Mouse (Mus musculus) stomach, postnatal 0 days (tissue): ENCODE data around the gene Rhov.

Experiments
- CTCF ChIP-seq: IDR thresholded peaks from 2 replicates; pipeline ENCODE4 v1.5.1; 2016; ENCODE audit warnings: antibody characterized with exemption, low read depth, mild to moderate bottlenecking, moderate library complexity
- EP300 ChIP-seq: optimal IDR thresholded peaks from 2 replicates; pipeline ENCODE3; 2016; ENCODE audit warnings: antibody characterized with exemption

DNA sequence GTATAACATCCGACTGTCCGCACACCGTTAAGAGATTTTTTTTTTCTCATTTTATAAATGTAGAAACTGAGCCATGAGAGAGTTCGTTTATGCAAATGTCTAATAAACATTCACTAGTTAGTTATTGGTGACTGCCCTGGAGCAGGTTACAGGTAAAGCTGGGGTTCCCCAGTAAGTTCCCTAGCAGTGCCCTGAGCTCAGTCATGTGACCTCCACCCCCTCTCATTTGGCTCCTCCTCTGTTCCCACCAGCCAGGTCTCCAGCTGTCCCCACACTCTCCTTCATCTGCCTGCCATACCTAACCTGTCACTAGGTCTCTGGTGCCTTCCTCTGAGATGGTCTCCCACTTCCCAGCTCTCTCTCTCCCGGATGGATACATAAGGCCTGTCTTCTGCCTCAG lies 16.3 kb upstream of the Rhov start:
- TF ChIP-seq CTCF: no peak
- TF ChIP-seq EP300: no peak
